Mouse (Mus musculus) ES-E14 (cell line): Measurements from ENCODE around the gene Col23a1. TPM values are rescaled to one million over a fixed set of nuclear protein-coding genes. Genes with fewer than 3 reads are reported as not detected.

ENCODE experiments used
- DNase-seq: peaks from one replicate; pipeline ENCODE4 v3.0.0-alpha.2; 2013; ENCODE audit warnings: low read depth, low spot score
- H3K27ac ChIP-seq: 2 replicates; pipeline ENCODE4 v1.5.1; 2012; ENCODE audit warnings: low read depth, mild to moderate bottlenecking, low read length, moderate library complexity, mixed read lengths; ENCODE audit not compliant: poor library complexity, insufficient read depth, severe bottlenecking
- H3K36me3 ChIP-seq: 2 replicates; pipeline ENCODE4 v1.6.1; 2012; ENCODE audit warnings: mild to moderate bottlenecking, low read length, moderate library complexity, mixed read lengths; ENCODE audit not compliant: control insufficient read depth, poor library complexity, insufficient read depth, severe bottlenecking
- H3K4me1 ChIP-seq, 2 experiments: fragments of 150-350 bp in 1 of 2; sonication (generic) in 1 of 2; 2 replicates each; pipeline ENCODE4 v1.6.1; 2012; ENCODE audit warnings: low read length in 2 of 2, mild to moderate bottlenecking in 1 of 2, mixed read lengths in 1 of 2; ENCODE audit not compliant: control insufficient read depth in 2 of 2, insufficient read depth in 2 of 2, poor library complexity in 1 of 2
- H3K4me3 ChIP-seq, 2 experiments: fragments of 150-350 bp in 1 of 2; sonication (generic) in 1 of 2; 2 replicates each; pipeline ENCODE4 v1.5.1; 2012; ENCODE audit warnings: low read length in 2 of 2, low read depth in 1 of 2, mild to moderate bottlenecking in 1 of 2, mixed read lengths in 1 of 2; ENCODE audit not compliant: insufficient read depth in 1 of 2, poor library complexity in 1 of 2, severe bottlenecking in 1 of 2
- H3K9ac ChIP-seq: 2 replicates; pipeline ENCODE4 v1.6.1; 2012; ENCODE audit warnings: low read depth, mild to moderate bottlenecking, low read length, mixed read lengths; ENCODE audit not compliant: poor library complexity, insufficient read depth, severe bottlenecking
- H3K9me3 ChIP-seq: fragments of 150-350 bp; sonication (generic); 2 replicates; pipeline ENCODE4 v1.6.1; 2012; ENCODE audit warnings: low read depth, mild to moderate bottlenecking, low read length; ENCODE audit not compliant: control insufficient read depth, insufficient read depth
- CHD2 ChIP-seq: IDR thresholded peaks from 2 replicates; pipeline ENCODE4 v1.6.1; 2014; ENCODE audit warnings: mild to moderate bottlenecking, low read depth, low read length, inconsistent platforms
- HCFC1 ChIP-seq: IDR thresholded peaks from 2 replicates; pipeline ENCODE4 v1.6.1; 2012; ENCODE audit warnings: low read length, inconsistent platforms, borderline replicate concordance; ENCODE audit not compliant: insufficient read depth
- MAFK ChIP-seq: IDR thresholded peaks from 2 replicates; pipeline ENCODE4 v1.6.1; 2014; ENCODE audit warnings: mild to moderate bottlenecking, low read depth, low read length, inconsistent platforms; ENCODE audit not compliant: insufficient read depth
- ZC3H11A ChIP-seq: IDR thresholded peaks from 2 replicates; pipeline ENCODE4 v1.6.1; 2012; ENCODE audit warnings: low read depth, mild to moderate bottlenecking, inconsistent platforms, low read length, borderline replicate concordance
- ZNF384 ChIP-seq: IDR thresholded peaks from 2 replicates; pipeline ENCODE4 v1.6.1; 2012; ENCODE audit warnings: low read depth, low read length, inconsistent platforms
- in situ Hi-C, 2 experiments: fragments of 600-800 bp; cut with MboI; formaldehyde crosslinking; loops; one replicate each; pipeline ENCODE4 v1.15.1; 2025; ENCODE audit warnings: low sequenced_read_pairs in 2 of 2, inconsistent platforms in 1 of 2; ENCODE audit not compliant: unreplicated experiment in 2 of 2
- total RNA-seq: library from RNA; depleted of rRNA; stranded (reverse); fragments of 300-350 nt; gene quantifications from 2 replicates; pipeline ENCODE4 v1.2.3, GENCODE M21; 2012

Col23a1 gene
- total RNA-seq, 1 experiment, result 0.40 TPM

DNA sequence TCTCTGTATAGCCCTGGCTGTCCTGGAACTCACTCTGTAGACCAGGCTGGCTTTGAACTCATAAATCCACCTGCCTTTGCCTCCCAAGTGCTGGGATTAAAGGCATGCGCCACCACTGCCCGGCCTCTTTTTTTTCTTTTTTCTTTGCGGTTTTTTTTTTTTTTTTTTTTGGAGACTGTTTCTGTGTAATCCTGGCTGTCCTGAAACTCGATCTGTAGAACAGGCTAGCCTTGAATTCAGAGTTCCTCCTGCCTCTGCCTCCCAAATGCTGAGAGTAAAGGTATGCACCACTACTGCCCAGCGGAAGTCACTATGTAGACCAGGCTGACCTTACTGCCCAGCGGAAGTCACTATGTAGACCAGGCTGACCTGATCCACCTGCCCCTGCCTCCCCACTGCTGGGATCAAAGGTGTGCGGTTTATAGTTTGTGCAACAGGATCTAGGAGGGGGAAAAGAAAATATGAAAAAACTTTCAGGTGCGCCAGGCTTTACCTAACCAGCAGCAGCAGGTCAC is 329.2 kb downstream of the Col23a1 start:
- no peaks in the 10 kb centered on the region for H3K9me3 ChIP-seq
- TF ChIP-seq ZNF384, result peak; percentile 43
- TF ChIP-seq ZC3H11A, result no peak
- in situ Hi-C loops, result loop anchor here (5.0 to 10.0 kb wide), 2 partner anchors 63 to 66 kb away; partner anchors contain the start of gene 0610009B22Rik (in 1 of the 2)
- DNase-seq, result no peak
- H3K27ac ChIP-seq, result peak overlapping the region; percentile 47; the same call in 1 of the 2 replicates
- peaks cover 2 to 16% of the 10 kb centered on the region in 2 experiments; a peak in 3 of 4 replicates for H3K4me1 ChIP-seq
- H3K36me3 ChIP-seq, result peaks cover 28% of the 10 kb centered on the region
- H3K4me3 ChIP-seq, result peak overlapping the region; percentile 59 to 80
- H3K9ac ChIP-seq, result peak overlapping the region; percentile 76

DNA sequence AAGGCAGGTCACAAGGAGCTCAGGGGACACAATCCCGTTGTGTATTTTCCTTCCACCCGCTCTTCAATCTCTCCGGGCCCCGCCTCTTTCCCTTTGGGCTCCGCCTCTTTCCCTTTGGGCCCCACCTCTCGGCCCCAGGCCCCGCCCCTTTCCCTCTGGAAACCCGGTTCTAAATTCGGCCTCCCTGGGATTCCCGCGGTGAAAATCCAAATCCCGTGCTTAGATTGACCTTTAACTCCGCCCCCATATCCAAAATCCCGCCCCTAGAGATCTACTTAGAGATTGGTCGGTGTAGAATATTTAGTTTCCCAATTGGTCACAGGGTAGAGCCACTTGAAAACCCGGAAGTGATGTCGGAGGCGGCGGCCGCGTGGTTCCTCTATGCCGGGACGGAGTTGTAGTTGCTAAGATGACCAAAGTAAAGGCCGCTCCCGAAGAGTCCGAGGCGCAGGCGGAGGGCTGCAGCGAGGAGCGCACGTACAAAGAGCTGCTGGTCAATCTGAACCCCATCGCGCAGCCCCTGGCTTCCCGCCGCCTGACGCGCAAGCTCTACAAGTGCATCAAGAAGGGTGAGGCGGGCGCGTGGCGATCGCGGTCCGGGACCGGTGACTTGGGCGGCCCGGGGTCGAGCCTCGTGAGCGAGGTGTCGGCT is 329.8 kb downstream of the Col23a1 start, which contains the start of gene Nhp2:
Gene Nhp2 (plus strand): TSS at position 327 of the 652 bp plus-strand sequence.
- Histone ChIP-seq H3K36me3 (peaks cover 34% of the 10 kb centered on the region), H3K4me3 (peak within 1 kb of the TSS; percentile 94 to 95), H3K27ac (peak within 1 kb of the TSS; percentile 84), H3K9ac (peak within 1 kb of the TSS; percentile 99), H3K9me3 (no peaks in the 10 kb centered on the region), H3K4me1 (peaks cover under 1 to 13% of the 10 kb centered on the region in 2 experiments; a peak in 3 of 4 replicates)
- in situ Hi-C loops, result loop anchor here (5.0 to 10.0 kb wide), 2 partner anchors 63 to 65 kb away; partner anchors contain the start of gene 0610009B22Rik (in 1 of the 2)
- DNase-seq, result peak; percentile 100
- TF ChIP-seq MAFK, result no peak
- TF ChIP-seq ZNF384, result no peak
- TF ChIP-seq ZC3H11A, result no peak
- peak; percentile 53; the same call in 1 of the 2 replicates for TF ChIP-seq HCFC1
- TF ChIP-seq CHD2, result peak; percentile 95

DNA sequence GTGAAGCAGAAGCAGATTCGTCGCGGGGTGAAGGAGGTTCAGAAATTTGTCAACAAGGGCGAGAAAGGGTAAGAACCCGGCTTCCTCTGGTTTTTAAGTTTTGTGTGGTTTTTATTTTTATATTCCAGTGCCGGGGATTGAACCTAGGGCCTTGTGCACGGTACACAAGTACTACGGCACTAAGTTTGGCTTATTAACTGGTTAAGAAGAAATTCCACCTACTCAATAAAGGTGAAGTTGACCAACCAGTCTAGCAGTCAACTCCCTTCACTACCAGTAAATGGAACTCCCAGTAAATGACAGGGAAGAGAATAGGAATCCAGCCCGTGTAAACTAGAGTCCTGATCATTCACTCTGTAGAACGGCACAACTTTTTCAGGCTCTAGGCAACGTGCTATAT is 330.4 kb downstream of the Col23a1 start:
- no peak for TF ChIP-seq ZC3H11A
- no peak for TF ChIP-seq ZNF384
- TF ChIP-seq CHD2, result no peak
- no peak for TF ChIP-seq HCFC1

DNA sequence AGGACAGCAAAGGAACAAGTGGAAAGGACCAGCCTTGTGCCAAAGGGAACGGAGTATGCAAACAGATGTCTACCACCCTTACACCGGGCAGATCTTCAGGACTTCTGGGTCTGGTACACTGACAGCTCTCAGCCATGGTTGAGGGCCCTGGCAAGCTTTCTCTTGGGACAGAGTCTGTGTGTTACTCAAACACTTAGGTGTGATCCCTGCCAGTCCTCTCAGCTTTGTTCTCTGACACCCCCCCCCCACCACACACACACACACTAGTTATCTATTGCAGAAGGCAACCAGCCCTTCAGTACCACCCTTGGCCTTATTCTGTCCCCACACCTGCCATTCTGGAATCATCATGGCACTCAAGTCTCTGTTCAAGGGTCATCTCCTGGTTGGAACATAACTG is 332.1 kb downstream of the Col23a1 start:
- Histone ChIP-seq H3K9ac (no peak overlapping the region), H3K4me3 (peak overlapping the region in 1 of 2 experiments; percentile 95; a peak in 1 of 4 replicates), H3K9me3 (no peaks in the 10 kb centered on the region), H3K4me1 (peaks cover 0 to 16% of the 10 kb centered on the region in 2 experiments; a peak in 2 of 4 replicates), H3K27ac (0 out of 2 replicates have a peak overlapping the region, but pooled peaks have one; percentile 4), H3K36me3 (peaks cover 53% of the 10 kb centered on the region)
- in situ Hi-C loops, result no loop called here
- no peak for DNase-seq
- TF ChIP-seq HCFC1 (no peak), ZC3H11A (no peak), ZNF384 (no peak), CHD2 (no peak), MAFK (no peak)

More for the DNA sequence above, 330.4 kb downstream of the Col23a1 start:
- H3K9ac ChIP-seq, result peak overlapping the region; percentile 99
- no peak for DNase-seq
- peak overlapping the region; percentile 84 for H3K27ac ChIP-seq
- H3K4me3 ChIP-seq, result peak overlapping the region; percentile 94 to 95
- no peaks in the 10 kb centered on the region for H3K9me3 ChIP-seq
- peaks cover 0 to 9% of the 10 kb centered on the region in 2 experiments; a peak in 2 of 4 replicates for H3K4me1 ChIP-seq
- peaks cover 39% of the 10 kb centered on the region for H3K36me3 ChIP-seq
- in situ Hi-C loops, result no loop called here
